Mouse (Mus musculus): Measurements from ENCODE around the gene Ccdc51.
A peak's percentile ranks its signal among the peaks of the same experiment; 100 is the strongest.

Gene Ccdc51

GRCm38 (mm10) chr9:109082124-109082800 is at the start of gene Ccdc51, which contains the start of gene Tma7:
Gene Ccdc51, plus strand, starts transcription at chr9:109082493.
Gene Tma7, minus strand, starts transcription at chr9:109082587.
- peak; percentile 88 for DNase-seq (ENCODE audit: inconsistent ontology term)

- peak; percentile 88 for DNase-seq (ENCODE audit: inconsistent ontology term)
Observed at GRCm38 (mm10) chr9:109038086-109038895, 44.0 kb upstream of the Ccdc51 start, which contains the start of gene Shisa5. Gene Shisa5, plus strand, starts transcription at chr9:109038565.

- peak; percentile 72 for DNase-seq (ENCODE audit: inconsistent ontology term)
Observed at GRCm38 (mm10) chr9:109038901-109039364, 43.4 kb upstream of the Ccdc51 start.

GRCm38 (mm10) chr9:109039681-109040080 is 42.6 kb upstream of the Ccdc51 start:
- no peak for DNase-seq (ENCODE audit: inconsistent ontology term)

GRCm38 (mm10) chr9:109040216-109040615 is 42.1 kb upstream of the Ccdc51 start:
- no peak for DNase-seq (ENCODE audit: inconsistent ontology term)

- DNase-seq (ENCODE audit: inconsistent ontology term) = no peak
Observed at GRCm38 (mm10) chr9:109040906-109041305, 41.4 kb upstream of the Ccdc51 start.

GRCm38 (mm10) chr9:109041351-109041750 is 40.9 kb upstream of the Ccdc51 start:
- DNase-seq (ENCODE audit: inconsistent ontology term) = no peak

- peak; percentile 40 for DNase-seq (ENCODE audit: inconsistent ontology term)
Observed at GRCm38 (mm10) chr9:109046306-109046705, 36.0 kb upstream of the Ccdc51 start.

- DNase-seq (ENCODE audit: inconsistent ontology term) = no peak
Observed at GRCm38 (mm10) chr9:109049316-109049715, 33.0 kb upstream of the Ccdc51 start.

- no peak for DNase-seq (ENCODE audit: inconsistent ontology term)
Observed at GRCm38 (mm10) chr9:109049996-109050673, 32.2 kb upstream of the Ccdc51 start.

GRCm38 (mm10) chr9:109050674-109050997 is 31.7 kb upstream of the Ccdc51 start:
- DNase-seq (ENCODE audit: inconsistent ontology term) = no peak

GRCm38 (mm10) chr9:109051011-109051501 is 31.2 kb upstream of the Ccdc51 start:
- DNase-seq (ENCODE audit: inconsistent ontology term) = no peak

- no peak for DNase-seq (ENCODE audit: inconsistent ontology term)
Observed at GRCm38 (mm10) chr9:109051651-109052489, 30.4 kb upstream of the Ccdc51 start.

- no peak for DNase-seq (ENCODE audit: inconsistent ontology term)
Observed at GRCm38 (mm10) chr9:109052490-109053260, 29.6 kb upstream of the Ccdc51 start.

GRCm38 (mm10) chr9:109053366-109053765 is 28.9 kb upstream of the Ccdc51 start:
- no peak for DNase-seq (ENCODE audit: inconsistent ontology term)

GRCm38 (mm10) chr9:109053851-109054250 is 28.4 kb upstream of the Ccdc51 start:
- no peak for DNase-seq (ENCODE audit: inconsistent ontology term)

- peak; percentile 72 for DNase-seq (ENCODE audit: inconsistent ontology term)
Observed at GRCm38 (mm10) chr9:109054712-109055111, 27.6 kb upstream of the Ccdc51 start.

GRCm38 (mm10) chr9:109055271-109056030 is 26.8 kb upstream of the Ccdc51 start:
- no peak for DNase-seq (ENCODE audit: inconsistent ontology term)

GRCm38 (mm10) chr9:109056081-109056690 is 26.1 kb upstream of the Ccdc51 start:
- no peak for DNase-seq (ENCODE audit: inconsistent ontology term)

Data from Muller cell, postnatal 12 days (primary cell).